Mouse (Mus musculus): ENCODE data around the gene Taar8b. TPM values are rescaled to one million over a fixed set of nuclear protein-coding genes. Genes with fewer than 3 reads are reported as not detected.

Gene Taar8b
- polyA plus RNA-seq, 1 experiment from 2014 or later: not detected

Other genes with a start within 250 kb of the Taar8b start
- gene Vnn3, start 240.8 kb downstream of the Taar8b start, polyA plus RNA-seq (2016; fragmentation: Nextera tagmentation; extraction: Ambion mirVana): not detected in 2 replicates
- 6.9 and 7.0 TPM in 2 replicates for gene Vnn1, start 197.6 kb downstream of the Taar8b start, polyA plus RNA-seq (2016; fragmentation: Nextera tagmentation; extraction: Ambion mirVana)
- not detected in 2 replicates for gene Taar1, start 171.9 kb downstream of the Taar8b start, polyA plus RNA-seq (2016; fragmentation: Nextera tagmentation; extraction: Ambion mirVana)
- gene Taar2, start 153.7 kb downstream of the Taar8b start, polyA plus RNA-seq (2016; fragmentation: Nextera tagmentation; extraction: Ambion mirVana): not detected in 2 replicates
- not detected in 2 replicates for gene Taar3, start 142.7 kb downstream of the Taar8b start, polyA plus RNA-seq (2016; fragmentation: Nextera tagmentation; extraction: Ambion mirVana)
- gene Taar4, start 131.8 kb downstream of the Taar8b start, polyA plus RNA-seq (2016; fragmentation: Nextera tagmentation; extraction: Ambion mirVana): not detected in 2 replicates
- gene Taar5, start 121.6 kb downstream of the Taar8b start, polyA plus RNA-seq (2016; fragmentation: Nextera tagmentation; extraction: Ambion mirVana): not detected in 2 replicates
- gene Taar6, start 106.6 kb downstream of the Taar8b start, polyA plus RNA-seq (2016; fragmentation: Nextera tagmentation; extraction: Ambion mirVana): not detected in 2 replicates
- not detected in 2 replicates for gene Taar7a, start 98.8 kb downstream of the Taar8b start, polyA plus RNA-seq (2016; fragmentation: Nextera tagmentation; extraction: Ambion mirVana)
- gene Taar7b, start 92.4 kb downstream of the Taar8b start, polyA plus RNA-seq (2016; fragmentation: Nextera tagmentation; extraction: Ambion mirVana): not detected in 2 replicates
- not detected in 2 replicates for gene Taar7d, start 65.1 kb downstream of the Taar8b start, polyA plus RNA-seq (2016; fragmentation: Nextera tagmentation; extraction: Ambion mirVana)
- not detected in 2 replicates for gene Taar7e, start 54.7 kb downstream of the Taar8b start, polyA plus RNA-seq (2016; fragmentation: Nextera tagmentation; extraction: Ambion mirVana)
- not detected in 2 replicates for gene Taar7f, start 42.8 kb downstream of the Taar8b start, polyA plus RNA-seq (2016; fragmentation: Nextera tagmentation; extraction: Ambion mirVana)
- not detected in 2 replicates for gene Taar8a, start 15.8 kb downstream of the Taar8b start, polyA plus RNA-seq (2016; fragmentation: Nextera tagmentation; extraction: Ambion mirVana)
- not detected in 2 replicates for gene Taar8c, start 9.6 kb upstream of the Taar8b start, polyA plus RNA-seq (2016; fragmentation: Nextera tagmentation; extraction: Ambion mirVana)
- not detected in 2 replicates for gene Taar9, start 17.2 kb upstream of the Taar8b start, polyA plus RNA-seq (2016; fragmentation: Nextera tagmentation; extraction: Ambion mirVana)
- 86.9 and 92.5 TPM in 2 replicates for gene Stx7, start 57.0 kb upstream of the Taar8b start, polyA plus RNA-seq (2016; fragmentation: Nextera tagmentation; extraction: Ambion mirVana)
- gene Moxd1, start 131.2 kb upstream of the Taar8b start, polyA plus RNA-seq (2016; fragmentation: Nextera tagmentation; extraction: Ambion mirVana): 2.7 TPM in 2 replicates

Data from heart, embryonic 12.5 days (tissue).